Mouse (Mus musculus) stomach, embryonic 16.5 days (tissue): Measurements from ENCODE around the gene Satb1. TPM values are rescaled to one million over a fixed set of nuclear protein-coding genes. Genes with fewer than 3 reads are reported as not detected.

Source experiments
- ATAC-seq: fragments of 200-750 bp; cut with Nextera tagmentation; 2 replicates; pipeline ENCODE4 v1.8.0; 2017; ENCODE audit warnings: moderate number of reproducible peaks, moderate TSS enrichment; ENCODE audit not compliant: insufficient read depth, low FRiP score
- H3K27ac ChIP-seq: fragments of 300-500 bp; sonication (generic); 2 replicates; pipeline ENCODE4 v1.5.1; 2014; ENCODE audit warnings: low read length
- H3K27me3 ChIP-seq: fragments of 300-500 bp; sonication (generic); 2 replicates; pipeline ENCODE4 v1.6.1; 2014; ENCODE audit warnings: low read length, control low read depth, mixed read lengths; ENCODE audit not compliant: control insufficient read depth, insufficient read depth
- H3K36me3 ChIP-seq: fragments of 300-500 bp; sonication (generic); 2 replicates; pipeline ENCODE4 v1.6.1; 2014; ENCODE audit warnings: low read length; ENCODE audit not compliant: control insufficient read depth, insufficient read depth
- H3K4me1 ChIP-seq: fragments of 300-500 bp; sonication (generic); 2 replicates; pipeline ENCODE4 v1.6.1; 2014; ENCODE audit warnings: low read length, control low read depth, mixed read lengths; ENCODE audit not compliant: control insufficient read depth, insufficient read depth
- H3K4me2 ChIP-seq: fragments of 300-500 bp; sonication (generic); 2 replicates; pipeline ENCODE4 v1.6.1; 2014; ENCODE audit warnings: low read depth, low read length, mixed read lengths
- H3K4me3 ChIP-seq: fragments of 300-500 bp; sonication (generic); replicated peaks from 2 replicates; pipeline ENCODE4 v1.5.1; 2014; ENCODE audit warnings: mild to moderate bottlenecking, low read length
- H3K9ac ChIP-seq: fragments of 300-500 bp; sonication (generic); 2 replicates; pipeline ENCODE4 v1.6.1; 2014; ENCODE audit warnings: low read length
- H3K9me3 ChIP-seq: fragments of 300-500 bp; sonication (generic); replicated peaks from 2 replicates; pipeline ENCODE4 v1.6.1; 2016; ENCODE audit warnings: low read length, control low read depth; ENCODE audit not compliant: control insufficient read depth
- WGBS: fragments of 180-500 bp; shearing (Covaris S2); extraction: QIAGEN DNeasy Blood & Tissue Kit; methylation state at CpG from one replicate; pipeline ENCODE4 v1.1.7; 2014; 5-methylcytosine and 5-hydroxymethylcytosine counted together
- polyA plus RNA-seq: library from polyadenylated mRNA; unstranded; fragments of >200 nt; fragmentation: Nextera tagmentation; extraction: Ambion mirVana; gene quantifications from 2 replicates; pipeline ENCODE4 v1.2.1, GENCODE M21; 2015

The Satb1 gene
- polyA plus RNA-seq, result 3.7 and 5.0 TPM in 2 replicates

GRCm38 (mm10) chr17:51832900-51833577 is at the start of gene Satb1:
Gene Satb1 (minus strand): TSS chr17:51833290.
- peak within 1 kb of the TSS; percentile 66 for H3K4me3 ChIP-seq
- ATAC-seq, result peak; percentile 94
- H3K4me1 ChIP-seq, result peaks cover 8% of the 10 kb centered on the region
- H3K27me3 ChIP-seq, result peaks cover 47% of the 10 kb centered on the region
- H3K27ac ChIP-seq, result no peak within 1 kb of the TSS
- under 1% methylated on average over 50 of the region's 52 CpGs for WGBS
- no peaks in the 10 kb centered on the region for H3K9me3 ChIP-seq
- H3K9ac ChIP-seq, result peak within 1 kb of the TSS; percentile 76
- peak within 1 kb of the TSS; percentile 99 for H3K4me2 ChIP-seq
- H3K36me3 ChIP-seq, result no peaks in the 10 kb centered on the region

DNA sequence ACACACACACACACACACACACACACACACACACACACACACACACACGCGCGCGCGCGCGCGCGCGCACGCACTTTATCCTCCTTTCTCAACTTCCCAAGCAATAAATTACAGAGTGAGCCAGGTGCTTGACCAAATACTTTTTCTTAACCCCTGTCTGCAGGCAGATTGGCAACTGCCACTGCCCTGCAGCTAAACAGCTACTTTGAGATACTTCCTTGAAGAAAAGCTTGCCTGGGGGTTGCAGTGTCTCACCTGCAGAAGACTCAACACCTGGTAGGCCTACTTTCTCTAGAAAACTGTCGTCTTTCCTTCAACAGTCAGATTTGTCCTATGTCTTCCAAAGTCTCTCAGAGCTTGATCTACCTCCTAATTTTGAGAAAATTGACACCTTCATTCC is 49.5 kb upstream of the Satb1 start:
- Histone ChIP-seq H3K4me3 (no peak overlapping the region), H3K4me1 (no peaks in the 10 kb centered on the region), H3K4me2 (no peak overlapping the region), H3K27me3 (no peaks in the 10 kb centered on the region), H3K9me3 (no peaks in the 10 kb centered on the region), H3K27ac (no peak overlapping the region), H3K9ac (no peak overlapping the region), H3K36me3 (no peaks in the 10 kb centered on the region)
- 67% methylated on average over 12 of the region's 12 CpGs for WGBS
- no peak for ATAC-seq

DNA sequence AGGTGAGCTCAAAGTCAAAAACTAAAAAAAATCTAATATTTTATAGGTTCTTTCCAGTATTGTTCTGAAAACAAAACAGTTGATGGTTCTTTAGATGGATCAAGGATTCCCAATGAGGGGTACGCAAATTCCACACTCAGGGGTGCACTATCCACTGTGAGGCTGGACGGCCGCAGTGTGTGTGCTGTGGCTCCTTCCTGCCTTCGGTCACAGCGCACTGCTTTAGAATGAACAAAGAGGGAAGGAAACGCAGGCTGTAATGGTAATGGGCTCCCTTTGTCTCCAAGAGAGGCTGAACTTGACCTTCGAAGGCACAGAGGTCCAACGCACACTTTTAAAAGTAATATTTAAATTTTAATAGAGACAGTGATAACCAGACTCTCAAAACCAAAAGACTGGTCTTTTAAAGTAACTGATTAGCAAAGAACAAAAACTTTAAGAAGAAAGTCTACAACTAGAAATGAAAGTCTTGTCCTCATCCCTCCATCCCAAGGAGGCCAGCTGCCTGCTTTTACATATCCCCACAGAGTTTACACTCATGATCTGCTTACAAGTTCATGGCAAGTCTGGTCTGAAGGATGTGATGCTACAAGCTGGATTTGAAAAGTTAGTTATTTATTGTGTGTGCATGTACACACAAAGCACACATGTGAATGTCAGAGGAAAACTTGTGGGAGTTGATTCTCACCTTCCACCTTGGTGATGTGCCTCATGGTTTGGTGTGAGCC is 48.0 kb upstream of the Satb1 start:
- H3K4me2 ChIP-seq, result no peak overlapping the region
- no peaks in the 10 kb centered on the region for H3K27me3 ChIP-seq
- H3K27ac ChIP-seq, result no peak overlapping the region
- no peak for ATAC-seq
- 78% methylated on average over 8 of the region's 8 CpGs for WGBS
- H3K36me3 ChIP-seq, result no peaks in the 10 kb centered on the region
- no peak overlapping the region for H3K9ac ChIP-seq
- H3K4me1 ChIP-seq, result no peaks in the 10 kb centered on the region
- H3K9me3 ChIP-seq, result no peaks in the 10 kb centered on the region
- no peak overlapping the region for H3K4me3 ChIP-seq

DNA sequence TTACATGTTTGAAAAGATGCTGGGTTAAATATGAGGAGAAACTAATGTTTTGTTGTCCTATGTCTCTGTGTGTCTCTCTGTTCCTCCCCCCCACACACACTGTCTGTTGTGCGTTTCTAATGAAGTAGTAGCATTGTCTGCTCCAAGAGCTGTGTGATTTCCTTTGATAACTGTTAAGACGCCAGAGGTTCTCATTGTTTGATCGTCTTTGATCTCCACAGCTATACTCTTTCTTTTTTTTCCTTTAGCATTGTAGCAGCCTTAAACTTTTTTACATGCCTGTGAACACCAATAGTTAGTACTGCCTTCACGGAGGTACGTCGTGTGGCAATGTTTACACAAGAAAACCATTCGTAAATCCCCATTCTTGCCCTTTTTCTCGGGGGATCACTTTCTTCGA is 47.1 kb upstream of the Satb1 start:
- Histone ChIP-seq H3K36me3 (no peaks in the 10 kb centered on the region), H3K27me3 (no peaks in the 10 kb centered on the region), H3K27ac (no peak overlapping the region), H3K4me3 (no peak overlapping the region), H3K4me1 (no peaks in the 10 kb centered on the region), H3K9me3 (no peaks in the 10 kb centered on the region), H3K9ac (no peak overlapping the region), H3K4me2 (no peak overlapping the region)
- WGBS, result 24% methylated on average over 9 of the region's 9 CpGs
- ATAC-seq, result no peak

GRCm38 (mm10) chr17:51879736-51880135 is 46.6 kb upstream of the Satb1 start:
- Histone ChIP-seq H3K9me3 (no peaks in the 10 kb centered on the region), H3K4me3 (no peak overlapping the region), H3K27me3 (no peaks in the 10 kb centered on the region), H3K9ac (no peak overlapping the region), H3K36me3 (no peaks in the 10 kb centered on the region), H3K27ac (no peak overlapping the region), H3K4me2 (no peak overlapping the region), H3K4me1 (no peaks in the 10 kb centered on the region)
- ATAC-seq, result no peak
- WGBS, result 83% methylated on average over 5 of the region's 5 CpGs

DNA sequence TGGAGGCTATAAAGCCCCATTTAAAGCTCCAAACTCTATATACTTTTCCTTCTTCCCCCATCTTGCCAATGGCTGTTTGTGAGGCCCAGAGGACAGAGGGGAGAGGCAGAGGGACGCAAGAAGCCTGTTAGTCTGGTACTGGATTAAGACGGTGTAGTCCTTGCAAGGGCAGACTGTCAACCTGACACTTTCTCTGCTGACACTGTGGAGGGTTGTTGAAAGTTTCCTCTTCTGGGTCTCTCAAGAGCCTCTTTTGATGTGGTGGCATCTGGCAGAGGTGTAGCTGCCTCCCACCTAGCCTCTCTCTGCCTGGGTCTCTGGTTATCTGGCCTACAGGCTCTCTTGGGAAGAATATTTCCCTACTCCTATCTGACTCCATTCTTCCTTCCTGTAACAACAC is 46.1 kb upstream of the Satb1 start:
- WGBS, result 77% methylated on average over 2 of the region's 2 CpGs
- Histone ChIP-seq H3K27me3 (no peaks in the 10 kb centered on the region), H3K27ac (no peak overlapping the region)

GRCm38 (mm10) chr17:51876471-51876870 is 43.4 kb upstream of the Satb1 start:
- no peak overlapping the region for H3K4me3 ChIP-seq
- WGBS, result 82% methylated on average over 5 of the region's 5 CpGs
- H3K27me3 ChIP-seq, result no peaks in the 10 kb centered on the region
- H3K4me1 ChIP-seq, result no peaks in the 10 kb centered on the region
- no peak for ATAC-seq
- H3K9ac ChIP-seq, result no peak overlapping the region
- no peak overlapping the region for H3K4me2 ChIP-seq
- H3K9me3 ChIP-seq, result no peaks in the 10 kb centered on the region
- no peaks in the 10 kb centered on the region for H3K36me3 ChIP-seq
- H3K27ac ChIP-seq, result no peak overlapping the region

More for the DNA sequence above, 46.1 kb upstream of the Satb1 start:
- no peak overlapping the region for H3K9ac ChIP-seq
- H3K4me3 ChIP-seq, result no peak overlapping the region
- H3K36me3 ChIP-seq, result no peaks in the 10 kb centered on the region
- no peak overlapping the region for H3K4me2 ChIP-seq
- H3K4me1 ChIP-seq, result no peaks in the 10 kb centered on the region
- ATAC-seq, result no peak
- H3K9me3 ChIP-seq, result no peaks in the 10 kb centered on the region

DNA sequence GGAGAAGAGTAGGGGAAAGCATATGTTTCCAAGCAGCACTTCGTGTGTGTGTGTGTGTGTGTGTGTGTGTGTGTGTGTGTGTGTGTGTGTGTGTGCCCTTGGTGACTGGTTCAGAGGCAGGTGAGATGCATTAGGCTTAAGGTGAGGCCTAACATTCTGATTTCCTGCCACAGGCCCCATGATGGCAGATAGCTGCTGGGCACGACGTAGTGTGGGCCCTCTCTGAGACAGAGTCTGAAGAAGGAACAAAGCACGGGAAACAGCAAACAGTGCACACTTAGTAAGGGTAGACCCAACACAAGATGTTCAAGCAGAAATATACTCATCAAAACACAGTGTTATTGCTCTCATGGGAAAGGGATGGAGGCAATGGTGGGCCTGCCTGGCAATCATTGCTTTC is 24.5 kb upstream of the Satb1 start:
- WGBS, result 82% methylated on average over 4 of the region's 4 CpGs
- Histone ChIP-seq H3K9me3 (no peaks in the 10 kb centered on the region), H3K9ac (no peak overlapping the region), H3K4me3 (no peak overlapping the region), H3K4me2 (no peak overlapping the region), H3K27me3 (no peaks in the 10 kb centered on the region), H3K36me3 (no peaks in the 10 kb centered on the region), H3K27ac (no peak overlapping the region), H3K4me1 (no peaks in the 10 kb centered on the region)
- no peak for ATAC-seq

- no peaks in the 10 kb centered on the region for H3K36me3 ChIP-seq
- H3K27ac ChIP-seq, result no peak overlapping the region
- ATAC-seq, result no peak
- no peaks in the 10 kb centered on the region for H3K9me3 ChIP-seq
- no peaks in the 10 kb centered on the region for H3K4me1 ChIP-seq
- H3K27me3 ChIP-seq, result no peaks in the 10 kb centered on the region
- H3K4me3 ChIP-seq, result no peak overlapping the region
- H3K9ac ChIP-seq, result no peak overlapping the region
- no peak overlapping the region for H3K4me2 ChIP-seq
- WGBS, result 78% methylated on average over 3 of the region's 3 CpGs
Observed at GRCm38 (mm10) chr17:51856332-51856731, 23.2 kb upstream of the Satb1 start.
